Mouse (Mus musculus): ENCODE results near the gene H2afy.

Gene H2afy

GRCm38 (mm10) chr13:56110694-56111531 is 25.2 kb downstream of the H2afy start:
- no peak for DNase-seq

GRCm38 (mm10) chr13:56109703-56110102 is 26.5 kb downstream of the H2afy start:
- no peak for DNase-seq

GRCm38 (mm10) chr13:56108849-56109519 is 27.2 kb downstream of the H2afy start:
- no peak for DNase-seq

- peak in 1 of 2 experiments; percentile 20 for DNase-seq
These were observed 31.2 kb downstream of the H2afy start for GRCm38 (mm10) chr13:56104971-56105391.

- DNase-seq = peak; percentile 53 to 58
These were observed 32.1 kb downstream of the H2afy start for GRCm38 (mm10) chr13:56103796-56104746.

- DNase-seq = no peak
These were observed 34.0 kb downstream of the H2afy start for GRCm38 (mm10) chr13:56102160-56102559.

- peak; percentile 36 to 51 for DNase-seq
These were observed 40.5 kb downstream of the H2afy start for GRCm38 (mm10) chr13:56095601-56096195.

- no peak for DNase-seq
These were observed 41.6 kb downstream of the H2afy start for GRCm38 (mm10) chr13:56094544-56094943.

- no peak for DNase-seq
These were observed 42.5 kb downstream of the H2afy start for GRCm38 (mm10) chr13:56093680-56094079.

GRCm38 (mm10) chr13:56092606-56093005 is 43.6 kb downstream of the H2afy start:
- DNase-seq = no peak

GRCm38 (mm10) chr13:56090597-56090996 is 45.6 kb downstream of the H2afy start:
- DNase-seq = no peak

- DNase-seq = no peak
These were observed 47.6 kb downstream of the H2afy start for GRCm38 (mm10) chr13:56088602-56089001.

GRCm38 (mm10) chr13:56087936-56088335 is 48.2 kb downstream of the H2afy start:
- no peak for DNase-seq

GRCm38 (mm10) chr13:56084146-56084905 is 51.8 kb downstream of the H2afy start:
- DNase-seq = no peak

GRCm38 (mm10) chr13:56081656-56082055 is 54.5 kb downstream of the H2afy start:
- peak in 1 of 2 experiments; percentile 31 for DNase-seq

GRCm38 (mm10) chr13:56079616-56080015 is 56.5 kb downstream of the H2afy start:
- DNase-seq = no peak

GRCm38 (mm10) chr13:56078724-56079262 is 57.4 kb downstream of the H2afy start:
- DNase-seq = no peak

- DNase-seq = no peak
These were observed 60.2 kb downstream of the H2afy start for GRCm38 (mm10) chr13:56075930-56076329.

GRCm38 (mm10) chr13:56073186-56073585 is 63.0 kb downstream of the H2afy start:
- DNase-seq = peak; percentile 35 to 59

GRCm38 (mm10) chr13:56072268-56072607 is 63.9 kb downstream of the H2afy start:
- DNase-seq = no peak

GRCm38 (mm10) chr13:56071586-56072267 is 64.4 kb downstream of the H2afy start:
- DNase-seq = peak; percentile 80 to 88

Measured in cerebellum, postnatal 25 days (tissue).